Mouse (Mus musculus) heart, embryonic 16.5 days (tissue): ENCODE measurements around the gene Notch2. TPM values are rescaled to one million over a fixed set of nuclear protein-coding genes. Genes with fewer than 3 reads are reported as not detected.

Experiments used
- ATAC-seq: fragments of 200-750 bp; cut with Nextera tagmentation; replicated peaks from 2 replicates; pipeline ENCODE4 v1.8.0; 2017; ENCODE audit warnings: moderate number of reproducible peaks; ENCODE audit not compliant: insufficient read depth, low FRiP score; ENCODE audit errors: extremely low read depth
- H3K27ac ChIP-seq: fragments of 300-500 bp; sonication (generic); 2 replicates; pipeline ENCODE4 v1.5.1; 2014; ENCODE audit warnings: mild to moderate bottlenecking, low read length, control low read depth, moderate library complexity
- H3K27me3 ChIP-seq: fragments of 300-500 bp; sonication (generic); 2 replicates; pipeline ENCODE4 v1.6.1; 2014; ENCODE audit warnings: low read length, mixed read lengths; ENCODE audit not compliant: control insufficient read depth, insufficient read depth
- H3K36me3 ChIP-seq: fragments of 300-500 bp; sonication (generic); 2 replicates; pipeline ENCODE4 v1.6.1; 2014; ENCODE audit not compliant: control insufficient read depth, insufficient read depth
- H3K4me1 ChIP-seq: fragments of 300-500 bp; sonication (generic); 2 replicates; pipeline ENCODE4 v1.6.1; 2014; ENCODE audit warnings: low read length, mixed read lengths; ENCODE audit not compliant: control insufficient read depth, insufficient read depth
- H3K4me2 ChIP-seq: fragments of 300-500 bp; sonication (generic); 2 replicates; pipeline ENCODE4 v1.6.1; 2014; ENCODE audit warnings: low read depth, mild to moderate bottlenecking, control low read depth, low read length
- H3K4me3 ChIP-seq: fragments of 300-500 bp; sonication (generic); 2 replicates; pipeline ENCODE4 v1.5.1; 2014; ENCODE audit warnings: mild to moderate bottlenecking, control low read depth, low read length
- H3K9ac ChIP-seq: fragments of 300-500 bp; sonication (generic); 2 replicates; pipeline ENCODE4 v1.6.1; 2014; ENCODE audit warnings: low read length, control low read depth
- H3K9me3 ChIP-seq: fragments of 300-500 bp; sonication (generic); replicated peaks from 2 replicates; pipeline ENCODE4 v1.6.1; 2016; ENCODE audit warnings: low read length; ENCODE audit not compliant: control insufficient read depth
- WGBS: fragments of 180-500 bp; shearing (Covaris S2); extraction: QIAGEN DNeasy Blood & Tissue Kit; methylation state at CpG from one replicate; pipeline ENCODE4 v1.1.7; 2014; 5-methylcytosine and 5-hydroxymethylcytosine counted together
- polyA plus RNA-seq: library from polyadenylated mRNA; unstranded; fragments of >200 nt; fragmentation: Nextera tagmentation; extraction: Ambion mirVana; gene quantifications from 2 replicates; pipeline ENCODE4 v1.2.1, GENCODE M21; 2015

Gene Notch2
- polyA plus RNA-seq, 1 experiment from 2014 or later, result 10.5 TPM

GRCm38 (mm10) chr3:98147706-98148105, 134.4 kb downstream of the Notch2 start:
- Histone ChIP-seq H3K27ac (no peak overlapping the region), H3K9me3 (no peaks in the 10 kb centered on the region), H3K9ac (no peak overlapping the region), H3K4me2 (no peak overlapping the region), H3K4me3 (no peak overlapping the region), H3K36me3 (peaks cover 53% of the 10 kb centered on the region), H3K27me3 (no peaks in the 10 kb centered on the region), H3K4me1 (no peaks in the 10 kb centered on the region)
- 85% methylated on average over 14 of the region's 14 CpGs for WGBS
- ATAC-seq, result no peak

DNA sequence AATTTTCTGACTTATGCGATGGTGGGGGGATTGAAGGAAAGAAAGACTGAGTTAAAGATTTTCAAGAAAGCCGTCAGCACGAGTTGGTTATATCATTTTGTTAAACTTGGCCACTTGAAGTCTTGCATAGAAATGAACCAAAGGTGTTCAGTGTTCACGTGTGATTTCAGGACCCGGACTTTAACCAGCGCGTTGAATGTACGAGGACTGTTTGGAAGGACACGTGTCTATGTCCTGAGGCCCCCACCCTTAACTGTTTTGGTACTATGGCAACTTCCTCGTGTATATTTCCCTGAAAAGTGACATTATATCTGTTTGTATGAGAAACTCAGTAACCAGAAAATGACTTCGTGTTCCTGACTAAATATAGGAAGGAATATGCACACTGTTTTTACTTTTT, 136.6 kb downstream of the Notch2 start:
- no peak for ATAC-seq
- Histone ChIP-seq H3K27me3 (no peaks in the 10 kb centered on the region), H3K4me1 (no peaks in the 10 kb centered on the region), H3K9ac (no peak overlapping the region), H3K4me3 (no peak overlapping the region), H3K9me3 (no peaks in the 10 kb centered on the region), H3K4me2 (no peak overlapping the region), H3K27ac (no peak overlapping the region), H3K36me3 (peaks cover 34% of the 10 kb centered on the region)
- WGBS, result 94% methylated on average over 11 of the region's 11 CpGs

- Histone ChIP-seq H3K36me3 (peaks cover 27% of the 10 kb centered on the region), H3K4me1 (no peaks in the 10 kb centered on the region), H3K9ac (no peak overlapping the region), H3K4me3 (no peak overlapping the region), H3K9me3 (no peaks in the 10 kb centered on the region), H3K4me2 (no peak overlapping the region), H3K27me3 (no peaks in the 10 kb centered on the region), H3K27ac (no peak overlapping the region)
- no peak for ATAC-seq
- WGBS, result 86% methylated on average over 10 of the region's 10 CpGs
Observed at GRCm38 (mm10) chr3:98151016-98151415, 137.7 kb downstream of the Notch2 start.

- Histone ChIP-seq H3K27me3 (no peaks in the 10 kb centered on the region), H3K4me2 (no peak overlapping the region), H3K9ac (no peak overlapping the region), H3K9me3 (no peaks in the 10 kb centered on the region), H3K4me3 (no peak overlapping the region), H3K36me3 (peaks cover 7% of the 10 kb centered on the region; the same call in 1 of the 2 replicates), H3K4me1 (no peaks in the 10 kb centered on the region), H3K27ac (no peak overlapping the region)
- no peak for ATAC-seq
Observed at GRCm38 (mm10) chr3:98153460-98153859, 140.1 kb downstream of the Notch2 start.

- Histone ChIP-seq H3K9me3 (no peaks in the 10 kb centered on the region), H3K27ac (no peak overlapping the region), H3K27me3 (no peaks in the 10 kb centered on the region), H3K4me2 (no peak overlapping the region), H3K4me1 (no peaks in the 10 kb centered on the region), H3K4me3 (no peak overlapping the region), H3K36me3 (no peaks in the 10 kb centered on the region), H3K9ac (no peak overlapping the region)
- WGBS, result 23% methylated on average over 4 of the region's 4 CpGs
- no peak for ATAC-seq
Observed at GRCm38 (mm10) chr3:98156158-98156557, 142.8 kb downstream of the Notch2 start.

DNA sequence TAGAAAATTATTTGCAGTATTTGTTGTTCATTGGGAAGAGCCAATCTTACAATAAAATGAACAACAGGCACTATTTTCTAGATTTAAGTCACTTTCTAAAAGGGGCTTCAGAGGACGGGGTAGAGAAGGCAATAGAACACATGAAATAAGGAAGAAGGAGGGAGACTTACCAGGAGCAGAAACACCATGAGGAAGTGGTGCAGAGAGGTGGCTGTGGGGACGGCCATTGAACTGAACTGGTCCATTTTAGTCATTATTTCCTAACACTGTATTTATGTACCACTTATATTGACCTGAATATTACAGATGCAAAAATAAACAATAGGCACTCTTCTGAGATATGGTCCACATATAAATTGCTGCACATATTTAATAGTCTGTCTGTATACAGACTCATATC, 143.7 kb downstream of the Notch2 start:
- H3K4me2 ChIP-seq, result no peak overlapping the region
- no peak for ATAC-seq
- 80% methylated on average over 2 of the region's 2 CpGs for WGBS
- H3K9ac ChIP-seq, result no peak overlapping the region
- no peak overlapping the region for H3K4me3 ChIP-seq
- H3K27ac ChIP-seq, result no peak overlapping the region
- no peaks in the 10 kb centered on the region for H3K4me1 ChIP-seq
- no peaks in the 10 kb centered on the region for H3K36me3 ChIP-seq
- no peaks in the 10 kb centered on the region for H3K27me3 ChIP-seq
- no peaks in the 10 kb centered on the region for H3K9me3 ChIP-seq

DNA sequence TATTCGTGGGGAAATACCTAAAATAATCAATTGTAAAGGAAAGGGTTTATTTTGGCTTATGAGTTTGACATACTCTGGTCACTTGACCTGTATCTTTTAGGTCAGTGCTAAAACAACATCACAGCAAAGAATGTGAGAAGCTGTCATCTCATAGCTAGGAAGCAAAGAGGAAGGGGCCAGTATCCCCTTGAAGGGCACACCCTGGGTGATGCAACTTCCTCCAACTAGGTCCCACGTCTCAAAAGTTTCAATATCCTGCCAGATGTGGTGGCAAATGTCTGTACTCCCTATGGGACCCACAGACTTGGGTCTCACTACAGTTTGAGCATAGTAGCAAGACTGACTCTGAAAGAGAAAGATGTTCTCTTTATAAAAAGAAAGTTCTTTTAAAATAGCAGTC, 144.3 kb downstream of the Notch2 start:
- Histone ChIP-seq H3K27ac (no peak overlapping the region), H3K4me1 (no peaks in the 10 kb centered on the region), H3K9ac (no peak overlapping the region), H3K27me3 (no peaks in the 10 kb centered on the region), H3K9me3 (no peaks in the 10 kb centered on the region), H3K4me3 (no peak overlapping the region), H3K4me2 (no peak overlapping the region), H3K36me3 (no peaks in the 10 kb centered on the region)
- ATAC-seq, result no peak
- 34% methylated on average over 2 of the region's 2 CpGs for WGBS

DNA sequence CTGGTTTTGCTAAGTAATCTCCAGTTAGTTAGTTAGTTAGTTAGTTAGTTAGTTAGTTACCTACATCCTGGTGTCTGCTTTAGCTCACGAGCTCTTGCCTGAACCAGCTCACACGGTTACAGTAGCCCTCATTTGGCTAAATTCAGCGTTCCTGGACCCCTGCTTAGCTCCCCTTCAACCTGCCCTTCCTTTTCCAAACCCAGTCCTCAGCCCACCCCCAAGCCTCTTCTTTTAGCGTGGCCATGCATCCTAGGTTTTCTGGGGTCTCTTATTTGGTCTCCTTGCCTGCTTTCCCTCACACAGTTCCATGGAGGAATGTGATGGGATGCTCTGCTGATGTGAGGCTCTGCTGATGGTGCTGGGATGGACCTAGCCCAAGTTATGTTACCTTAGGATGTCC, 145.3 kb downstream of the Notch2 start:
- Histone ChIP-seq H3K9me3 (no peaks in the 10 kb centered on the region), H3K36me3 (no peaks in the 10 kb centered on the region)
- ATAC-seq, result no peak

DNA sequence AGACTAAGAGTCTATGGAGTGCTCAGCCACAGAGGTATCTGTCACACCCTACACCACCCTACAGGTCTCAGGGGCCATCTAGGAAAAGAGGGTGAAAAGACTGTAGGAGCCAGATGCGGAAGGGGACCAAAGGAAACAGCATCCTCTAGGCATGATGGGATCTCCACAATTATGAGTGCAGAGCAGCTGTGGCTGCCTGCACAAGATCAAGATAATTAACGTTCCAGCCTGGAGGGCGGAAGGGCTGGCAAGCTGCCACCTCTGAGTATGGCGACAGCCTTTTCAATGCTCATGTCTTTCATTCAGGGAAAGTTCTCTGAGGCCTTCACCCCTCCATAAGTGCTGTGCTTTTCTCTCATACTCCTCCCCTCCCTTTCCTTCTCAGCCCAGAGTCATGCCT, 146.0 kb downstream of the Notch2 start:
- no peak overlapping the region for H3K9ac ChIP-seq
- no peak overlapping the region for H3K4me3 ChIP-seq
- no peak for ATAC-seq
- H3K27me3 ChIP-seq, result no peaks in the 10 kb centered on the region
- no peaks in the 10 kb centered on the region for H3K9me3 ChIP-seq
- no peaks in the 10 kb centered on the region for H3K4me1 ChIP-seq
- 31% methylated on average over 4 of the region's 4 CpGs for WGBS
- H3K36me3 ChIP-seq, result no peaks in the 10 kb centered on the region
- no peak overlapping the region for H3K4me2 ChIP-seq
- H3K27ac ChIP-seq, result no peak overlapping the region

More for the DNA sequence above, 145.3 kb downstream of the Notch2 start:
- no peak overlapping the region for H3K4me3 ChIP-seq
- no peak overlapping the region for H3K9ac ChIP-seq
- WGBS, result 77% methylated on average over 4 of the region's 4 CpGs
- H3K4me1 ChIP-seq, result no peaks in the 10 kb centered on the region
- no peaks in the 10 kb centered on the region for H3K27me3 ChIP-seq
- no peak overlapping the region for H3K27ac ChIP-seq
- H3K4me2 ChIP-seq, result no peak overlapping the region

DNA sequence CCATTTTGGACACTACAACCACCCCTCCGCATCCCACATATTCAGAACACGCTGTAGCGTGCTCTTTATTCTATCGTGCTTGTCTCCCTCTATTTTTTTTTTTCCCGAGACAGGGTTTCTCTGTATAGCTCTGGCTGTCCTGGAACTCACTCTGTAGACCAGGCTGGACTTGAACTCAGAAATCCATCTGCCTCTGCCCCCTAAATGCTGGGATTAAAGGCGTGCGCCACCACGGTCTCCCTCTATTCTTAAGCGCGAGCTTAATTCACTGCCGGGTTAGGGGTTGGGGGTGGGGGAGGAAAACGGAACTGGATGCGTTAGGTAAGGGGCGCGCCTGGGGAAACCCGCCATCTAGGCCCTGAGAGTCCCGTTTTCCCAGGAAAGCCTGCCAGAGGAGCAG, 147.0 kb downstream of the Notch2 start, which contains the start of gene Adam30:
TSS of gene Adam30 (plus strand) at position 301 of the 400 bp plus-strand sequence.
- Histone ChIP-seq H3K4me1 (no peaks in the 10 kb centered on the region), H3K9me3 (no peaks in the 10 kb centered on the region), H3K4me3 (no peak within 1 kb of the TSS), H3K36me3 (no peaks in the 10 kb centered on the region), H3K9ac (no peak within 1 kb of the TSS), H3K27ac (no peak within 1 kb of the TSS), H3K27me3 (no peaks in the 10 kb centered on the region), H3K4me2 (no peak within 1 kb of the TSS)
- WGBS, result 85% methylated on average over 17 of the region's 17 CpGs
- ATAC-seq, result no peak
